Mouse (Mus musculus): ENCODE results near the gene Rnd1. TPM values are rescaled to one million over a fixed set of nuclear protein-coding genes. Genes with fewer than 3 reads are reported as not detected.

The Rnd1 gene
- total RNA-seq, 2 experiments from 2014 or later, result 24.4 to 30.7 TPM

GRCm38 (mm10) chr15:98645057-98646026 lies 31.9 kb downstream of the Rnd1 start:
- no peak for DNase-seq (ENCODE audit: low spot score in 2 of 2)

- DNase-seq (ENCODE audit: low spot score in 2 of 2), result no peak
These were observed 32.9 kb downstream of the Rnd1 start for GRCm38 (mm10) chr15:98644406-98644805.

- no peak for DNase-seq (ENCODE audit: low spot score in 2 of 2)
These were observed 37.1 kb downstream of the Rnd1 start for GRCm38 (mm10) chr15:98640157-98640556.

- DNase-seq (ENCODE audit: low spot score in 2 of 2), result no peak
These were observed 40.1 kb downstream of the Rnd1 start for GRCm38 (mm10) chr15:98637155-98637554.

GRCm38 (mm10) chr15:98636517-98636916 lies 40.7 kb downstream of the Rnd1 start:
- DNase-seq (ENCODE audit: low spot score in 2 of 2), result peak; percentile 67 to 77

- DNase-seq (ENCODE audit: low spot score in 2 of 2), result no peak
These were observed 41.9 kb downstream of the Rnd1 start for GRCm38 (mm10) chr15:98635291-98635841.

- peak; percentile 83 to 89 for DNase-seq (ENCODE audit: low spot score in 2 of 2)
These were observed 42.6 kb downstream of the Rnd1 start for GRCm38 (mm10) chr15:98634541-98635081.

- no peak for DNase-seq (ENCODE audit: low spot score in 2 of 2)
These were observed 43.3 kb downstream of the Rnd1 start for GRCm38 (mm10) chr15:98633822-98634470.

- no peak for DNase-seq (ENCODE audit: low spot score in 2 of 2)
These were observed 44.3 kb downstream of the Rnd1 start for GRCm38 (mm10) chr15:98632921-98633320.

- peak; percentile 57 to 77 for DNase-seq (ENCODE audit: low spot score in 2 of 2)
These were observed 45.0 kb downstream of the Rnd1 start for GRCm38 (mm10) chr15:98632107-98632744.

- DNase-seq (ENCODE audit: low spot score in 2 of 2), result peak in 1 of 2 experiments; percentile 61
These were observed 45.8 kb downstream of the Rnd1 start for GRCm38 (mm10) chr15:98631493-98631892.

- no peak for DNase-seq (ENCODE audit: low spot score in 2 of 2)
These were observed 46.7 kb downstream of the Rnd1 start, which contains the start of gene Cacnb3 for GRCm38 (mm10) chr15:98630540-98630939. TSS of gene Cacnb3 (plus strand) at chr15:98630840.

GRCm38 (mm10) chr15:98629464-98629863 lies 47.8 kb downstream of the Rnd1 start:
- DNase-seq (ENCODE audit: low spot score in 2 of 2), result no peak

GRCm38 (mm10) chr15:98628589-98629254 lies 48.5 kb downstream of the Rnd1 start:
- no peak for DNase-seq (ENCODE audit: low spot score in 2 of 2)

- DNase-seq (ENCODE audit: low spot score in 2 of 2), result no peak
These were observed 50.6 kb downstream of the Rnd1 start for GRCm38 (mm10) chr15:98626487-98627212.

- no peak for DNase-seq (ENCODE audit: low spot score in 2 of 2)
These were observed 51.2 kb downstream of the Rnd1 start for GRCm38 (mm10) chr15:98626078-98626477.

GRCm38 (mm10) chr15:98623361-98623821 lies 53.9 kb downstream of the Rnd1 start:
- DNase-seq (ENCODE audit: low spot score in 2 of 2), result no peak

GRCm38 (mm10) chr15:98622721-98623120 lies 54.5 kb downstream of the Rnd1 start:
- DNase-seq (ENCODE audit: low spot score in 2 of 2), result no peak

GRCm38 (mm10) chr15:98622199-98622598 lies 55.1 kb downstream of the Rnd1 start:
- no peak for DNase-seq (ENCODE audit: low spot score in 2 of 2)

- peak; percentile 75 to 76 for DNase-seq (ENCODE audit: low spot score in 2 of 2)
These were observed 60.1 kb downstream of the Rnd1 start for GRCm38 (mm10) chr15:98617176-98617537.
